Mouse (Mus musculus) retina, postnatal 1 day (tissue): ENCODE data around the gene 6430550D23Rik.
A peak's percentile ranks its signal among the peaks of the same experiment; 100 is the strongest.
"Not testable (repeated sequence)": the region's sequence is repeated elsewhere in the genome, so short reads cannot be mapped to it uniquely, and the experiment has no call there.

Source experiments
- DNase-seq: peaks from one replicate; pipeline ENCODE4 v3.0.0-alpha.2; 2012

6430550D23Rik gene

GRCm38 (mm10) chr2:155949362-155949761 is 58.4 kb downstream of the 6430550D23Rik start:
- no peak for DNase-seq

- DNase-seq = no peak
Observed at GRCm38 (mm10) chr2:155947390-155948002, 60.3 kb downstream of the 6430550D23Rik start.

DNA sequence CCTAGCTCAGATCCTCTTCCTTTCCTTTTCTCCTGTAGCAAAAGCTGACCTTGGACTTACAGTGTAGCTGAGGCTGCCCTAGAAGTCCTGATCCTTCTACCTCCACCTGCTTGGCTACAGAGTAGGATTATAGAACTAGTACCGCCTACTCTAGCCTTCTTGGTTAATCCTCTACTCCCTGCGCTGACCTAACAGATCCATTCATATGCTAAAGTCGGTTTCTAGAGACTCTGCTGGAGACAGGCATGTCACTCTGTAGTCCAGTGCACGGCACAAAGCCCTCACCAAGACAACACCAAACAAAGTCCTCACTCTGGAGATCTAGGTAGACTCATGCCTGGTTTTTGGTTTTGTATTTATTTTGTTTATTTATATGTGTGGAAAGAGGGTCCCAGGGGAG is 61.3 kb downstream of the 6430550D23Rik start:
- no peak for DNase-seq

DNA sequence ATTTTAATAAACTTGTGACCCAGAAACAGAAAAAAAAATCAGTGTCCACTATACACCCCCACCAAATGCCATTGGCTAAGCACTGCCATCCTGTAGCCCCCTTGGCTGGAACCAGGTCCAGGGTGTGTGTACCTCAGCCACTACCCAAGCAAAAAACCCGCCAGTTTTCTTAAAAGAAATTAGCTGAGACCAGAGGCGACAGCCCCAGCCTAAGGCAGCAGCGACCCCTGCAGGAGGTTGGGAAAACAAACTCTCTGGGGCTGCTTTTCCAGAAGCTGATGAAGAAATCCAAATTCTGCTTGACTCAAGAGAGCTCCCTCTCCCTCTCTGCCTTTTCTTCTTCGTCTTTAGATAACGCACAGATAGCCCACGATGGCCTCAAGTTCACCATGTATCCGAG is 61.7 kb downstream of the 6430550D23Rik start:
- peak; percentile 82 for DNase-seq

GRCm38 (mm10) chr2:155945580-155945979 is 62.2 kb downstream of the 6430550D23Rik start:
- DNase-seq = no peak

- no peak for DNase-seq
Observed at GRCm38 (mm10) chr2:155945124-155945523, 62.7 kb downstream of the 6430550D23Rik start, which contains the start of gene Gdf5. Gene Gdf5, minus strand, starts transcription at chr2:155945367.

DNA sequence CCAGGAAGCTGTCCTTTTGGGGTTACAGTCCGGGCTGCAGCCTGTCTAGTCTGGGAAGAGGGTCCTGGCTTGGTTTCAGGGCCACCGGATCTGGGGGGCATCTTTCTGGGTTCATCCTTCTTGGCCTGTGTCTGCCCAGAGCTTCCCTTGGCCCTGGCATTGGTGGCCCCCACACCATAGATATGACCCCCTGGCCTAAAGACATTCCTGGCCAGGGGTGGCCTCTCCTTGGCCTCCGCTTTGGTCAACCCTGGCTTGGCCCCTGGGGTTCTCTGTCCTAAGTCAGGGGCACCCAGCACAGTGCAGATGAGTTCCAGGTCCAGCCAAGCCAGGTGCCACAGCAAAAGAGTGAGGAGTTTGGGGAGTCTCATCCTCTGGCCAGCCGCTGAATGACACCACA is 63.1 kb downstream of the 6430550D23Rik start:
- DNase-seq = no peak

- DNase-seq = peak; percentile 77
Observed at GRCm38 (mm10) chr2:155943463-155943862, 64.3 kb downstream of the 6430550D23Rik start.

GRCm38 (mm10) chr2:155941697-155942442 is 65.9 kb downstream of the 6430550D23Rik start:
- DNase-seq = no peak

- DNase-seq = no peak
Observed at GRCm38 (mm10) chr2:155940681-155941080, 67.1 kb downstream of the 6430550D23Rik start, which contains the start of gene Gm15557. Gene Gm15557, plus strand, starts transcription at chr2:155940728.

- no peak for DNase-seq
Observed at GRCm38 (mm10) chr2:155939897-155940529, 67.8 kb downstream of the 6430550D23Rik start.

DNA sequence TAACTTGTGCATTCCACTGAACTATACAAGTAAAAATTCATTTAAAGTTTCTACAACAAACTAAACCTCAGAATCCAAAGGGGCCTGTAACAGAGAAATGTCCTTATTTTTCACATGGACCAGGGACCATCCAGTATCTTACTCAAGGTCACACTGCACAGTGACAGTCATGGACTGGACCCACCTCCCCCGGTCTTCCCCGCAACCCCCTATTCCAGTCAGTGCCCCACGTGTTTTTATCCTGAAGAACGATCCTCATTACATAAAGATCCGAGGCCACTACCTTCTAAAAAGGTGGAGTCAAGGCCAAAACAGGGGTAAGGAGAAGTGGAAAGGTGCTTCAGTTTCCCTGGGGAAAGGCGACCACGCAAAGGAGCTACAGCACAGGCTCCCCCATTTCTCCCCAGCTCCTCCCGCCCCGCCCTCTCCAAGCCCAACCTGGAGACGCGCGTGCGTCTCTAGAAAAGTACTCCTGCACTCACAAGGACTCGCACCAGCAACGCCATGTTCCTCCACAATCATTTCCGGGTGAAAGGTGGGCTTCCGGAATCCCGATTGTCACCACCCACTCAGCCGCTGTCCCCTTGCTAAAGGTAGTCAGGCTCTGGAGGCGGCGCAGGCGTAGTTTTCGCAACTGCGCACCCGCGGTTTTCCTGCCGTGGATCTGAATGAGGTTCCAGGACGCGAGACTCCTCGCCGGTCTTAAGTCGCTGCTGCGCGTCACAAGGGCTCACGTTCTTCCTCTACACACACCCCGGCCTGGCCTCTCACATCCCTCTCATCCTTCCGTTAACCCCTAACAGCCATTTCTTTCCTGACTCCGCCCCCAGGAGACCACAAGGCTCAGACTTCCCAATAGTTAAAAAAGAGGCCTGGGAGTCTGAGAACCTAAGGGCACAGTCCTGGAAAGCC is 78.0 kb downstream of the 6430550D23Rik start, which contains the start of gene Uqcc1:
Uqcc1 (minus strand) TSS at position 780 of the 912 bp plus-strand sequence.
- peak; percentile 97 for DNase-seq

DNA sequence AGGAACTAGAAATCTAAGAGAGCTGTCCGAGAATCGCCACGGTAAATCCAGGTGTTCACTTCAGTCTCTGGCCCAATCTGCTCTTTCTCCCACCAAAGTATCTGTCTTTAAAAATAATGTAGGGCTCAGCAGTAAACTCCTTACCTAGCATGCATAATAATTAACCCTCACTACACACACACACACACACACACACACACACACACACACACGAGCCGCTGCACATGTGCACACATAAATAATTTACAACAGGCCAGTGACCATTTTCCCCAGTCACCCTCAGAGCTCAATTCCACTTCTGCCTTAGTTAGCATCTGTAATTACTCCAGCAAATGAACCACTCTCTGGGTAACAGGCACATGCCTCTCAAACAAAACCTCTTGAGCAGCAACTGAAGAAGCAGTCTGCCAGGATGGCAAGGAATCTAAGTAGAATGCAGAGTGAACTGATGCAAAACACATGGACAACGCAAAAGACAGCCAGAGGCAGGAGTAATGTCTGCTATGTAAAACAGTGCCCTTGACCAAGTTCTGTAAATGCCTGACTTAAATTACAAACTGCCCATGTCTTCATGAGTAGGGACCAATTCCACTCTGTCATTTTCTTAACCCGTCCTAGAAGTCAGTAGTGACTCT is 78.9 kb downstream of the 6430550D23Rik start:
- no peak for DNase-seq

DNA sequence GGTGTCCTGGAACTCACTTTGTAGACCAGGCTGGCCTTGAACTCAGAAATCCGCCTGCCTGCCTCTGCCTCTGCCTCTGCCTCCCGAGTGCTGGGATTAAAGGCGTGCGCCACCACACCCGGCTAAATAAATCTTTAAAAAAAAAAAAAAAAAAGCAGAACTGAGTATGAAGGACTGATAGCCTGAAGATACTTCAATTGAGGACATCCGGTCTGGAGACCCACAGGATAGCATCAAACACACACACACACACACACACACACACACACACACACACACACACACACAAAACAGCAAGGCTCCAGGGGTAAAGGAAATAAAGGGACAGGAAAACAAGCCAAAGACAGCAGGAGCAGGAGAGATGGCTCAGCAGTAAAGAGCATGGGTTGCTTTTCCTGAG is 82.6 kb downstream of the 6430550D23Rik start:
- DNase-seq = not testable (repeated sequence)
